Mouse (Mus musculus) CH12.LX (cell line): Measurements from ENCODE around the gene Uggt1.

ENCODE experiments used
- EP300 ChIP-seq: IDR thresholded peaks from 2 replicates; pipeline ENCODE4 v1.6.1; 2011; ENCODE audit warnings: low read length, improper control_type of control experiment
- MAFK ChIP-seq: IDR thresholded peaks from 2 replicates; pipeline ENCODE4 v1.6.1; 2011; ENCODE audit warnings: low read length, improper control_type of control experiment; ENCODE audit not compliant: insufficient replicate concordance

- TF ChIP-seq EP300 (no peak), MAFK (no peak)
Measured at GRCm38 (mm10) chr1:36277267-36278060, 32.9 kb upstream of the Uggt1 start.
